In the genomic region with DNA sequence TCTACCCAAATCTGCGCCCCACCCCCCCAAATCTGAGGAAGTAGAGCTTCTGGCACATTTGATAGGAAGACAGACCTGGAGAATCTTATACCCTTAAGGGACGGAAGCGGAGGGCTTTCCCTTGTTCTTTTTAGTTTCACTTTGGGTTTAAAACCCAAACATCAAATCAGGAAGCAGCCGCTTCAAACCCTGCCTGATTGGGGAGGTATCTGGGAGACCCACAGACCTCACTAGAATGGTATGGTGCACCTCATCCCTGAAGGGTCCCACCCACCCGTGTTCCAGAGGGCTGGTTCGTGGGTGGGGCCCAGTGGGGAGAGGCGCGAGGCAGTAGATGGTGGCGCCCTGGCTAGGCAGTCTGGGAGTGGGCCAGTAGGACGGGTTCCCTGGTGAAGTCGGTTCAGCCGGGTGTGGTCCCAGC, we compare ENCODE assay signal across 8 mouse cellular contexts. TPM values are rescaled to one million over a fixed set of nuclear protein-coding genes. Genes with fewer than 3 reads are reported as not detected.
DNase-seq lines count a peak whose midpoint lies in the region; ATAC-seq and TF ChIP-seq lines count a peak whose summit lies in the region.

No protein-coding gene starts in this region.

- H3K4me1 ChIP-seq in hindbrain, embryonic 10.5 days (replicated peaks): peaks cover 73% of the 10 kb centered on the region
- H3K4me1 ChIP-seq in hindbrain, embryonic 16.5 days (ENCODE audit: control insufficient read depth, insufficient read depth, low read depth, low read length): peaks cover 30% of the 10 kb centered on the region
- H3K4me1 ChIP-seq in CH12.LX (ENCODE audit: control insufficient read depth in 1 of 2, insufficient read depth in 2 of 2): peaks cover 10 to 83% of the 10 kb centered on the region in 2 experiments; a peak in 3 of 4 replicates
- H3K4me1 ChIP-seq in heart, embryonic 10.5 days: peaks cover 70% of the 10 kb centered on the region
- peaks cover 52% of the 10 kb centered on the region for H3K4me1 ChIP-seq in lung, embryonic 15.5 days

- H3K27me3 ChIP-seq in hindbrain, embryonic 10.5 days (ENCODE audit: insufficient read depth, poor library complexity, severe bottlenecking): no peaks in the 10 kb centered on the region
- no peaks in the 10 kb centered on the region for H3K27me3 ChIP-seq in hindbrain, embryonic 16.5 days (replicated peaks; ENCODE audit: control insufficient read depth, insufficient read depth, low read length)
- no peaks in the 10 kb centered on the region for H3K27me3 ChIP-seq in CH12.LX (replicated peaks)
- no peaks in the 10 kb centered on the region for H3K27me3 ChIP-seq in heart, embryonic 10.5 days (ENCODE audit: insufficient read depth, poor library complexity, severe bottlenecking)
- H3K27me3 ChIP-seq in lung, embryonic 15.5 days: no peaks in the 10 kb centered on the region

- no peak for TF ChIP-seq CTCF in CH12.LX (conservative IDR thresholded peaks at IDR 0.05 in 1 of 2, IDR thresholded peaks at IDR 0.05 in 1 of 2; ENCODE audit: low read depth in 2 of 2, low read length in 2 of 2)

- H3K4me2 ChIP-seq in hindbrain, embryonic 16.5 days (ENCODE audit: low read length): no peak overlapping the region
- peak overlapping the region; percentile 68 for H3K4me2 ChIP-seq in CH12.LX (ENCODE audit: insufficient read depth, low read depth, poor library complexity, severe bottlenecking)
- peak overlapping the region; percentile 42 for H3K4me2 ChIP-seq in lung, embryonic 15.5 days

- no peak for DNase-seq in hindbrain, embryonic 10.5 days (ENCODE audit: low spot score)
- DNase-seq in CH12.LX (ENCODE audit: extremely low read depth): no peak
- DNase-seq in heart, embryonic 10.5 days (ENCODE audit: low spot score): no peak
- peak; percentile 47 to 48 for DNase-seq in thymus, postnatal 10 days (ENCODE audit: low spot score in 2 of 2)
- DNase-seq in ovary, postnatal 10 days (ENCODE audit: low spot score): no peak
- DNase-seq in right cerebral cortex, adult 18-20 months: no peak

- 86% methylated on average over 12 of the region's 12 CpGs for WGBS in hindbrain, embryonic 10.5 days
- 81% methylated on average over 12 of the region's 12 CpGs for WGBS in hindbrain, embryonic 16.5 days
- 69% methylated on average over 12 of the region's 12 CpGs for WGBS in heart, embryonic 10.5 days
- 68% methylated on average over 12 of the region's 12 CpGs for WGBS in lung, embryonic 15.5 days

- H3K9me3 ChIP-seq in hindbrain, embryonic 10.5 days: no peaks in the 10 kb centered on the region
- no peaks in the 10 kb centered on the region for H3K9me3 ChIP-seq in hindbrain, embryonic 16.5 days (ENCODE audit: control insufficient read depth, low read length)
- H3K9me3 ChIP-seq in CH12.LX (replicated peaks; ENCODE audit: low read length): no peaks in the 10 kb centered on the region
- H3K9me3 ChIP-seq in heart, embryonic 10.5 days: no peaks in the 10 kb centered on the region
- H3K9me3 ChIP-seq in lung, embryonic 15.5 days: no peaks in the 10 kb centered on the region

- dilution Hi-C loops in CH12.LX (cut with MboI; ENCODE audit: extremely low pct_ligation_motif_present, extremely low pct_unique_long_range_greater_than_20kb, low sequenced_read_pairs): no loop called here

- H3K79me2 ChIP-seq in CH12.LX (replicated peaks; ENCODE audit: control insufficient read depth, extremely low read depth, insufficient read depth, poor library complexity, severe bottlenecking): no peaks in the 10 kb centered on the region

- in situ Hi-C loops in CH12.LX (cut with MboI; ENCODE audit: low pct_ligation_motif_present, low pct_unique_long_range_greater_than_20kb, low sequenced_read_pairs): no loop called here

- no peak for TF ChIP-seq EP300 in CH12.LX (IDR thresholded peaks at IDR 0.05; ENCODE audit: low read length)

- peak overlapping the region; percentile 6; the same call in 1 of the 2 replicates for H3K4me3 ChIP-seq in hindbrain, embryonic 10.5 days
- H3K4me3 ChIP-seq in hindbrain, embryonic 16.5 days (ENCODE audit: low read length): no peak overlapping the region
- peak overlapping the region; percentile 51 to 62 (median 54) for H3K4me3 ChIP-seq in CH12.LX (replicated peaks in 1 of 3; ENCODE audit: low read depth in 2 of 3, low read length in 2 of 3, poor library complexity in 1 of 3)
- H3K4me3 ChIP-seq in heart, embryonic 10.5 days: peak overlapping the region; percentile 29
- peak overlapping the region; percentile 14; the same call in 1 of the 2 replicates for H3K4me3 ChIP-seq in lung, embryonic 15.5 days

- H3K36me3 ChIP-seq in hindbrain, embryonic 10.5 days: peaks cover 37% of the 10 kb centered on the region
- no peaks in the 10 kb centered on the region for H3K36me3 ChIP-seq in hindbrain, embryonic 16.5 days (ENCODE audit: control insufficient read depth, insufficient read depth, low read length)
- H3K36me3 ChIP-seq in CH12.LX (replicated peaks in 1 of 2; ENCODE audit: control insufficient read depth in 1 of 2, insufficient read depth in 1 of 2, low read length in 1 of 2): peaks cover 0 to 21% of the 10 kb centered on the region in 2 experiments
- no peaks in the 10 kb centered on the region for H3K36me3 ChIP-seq in heart, embryonic 10.5 days
- H3K36me3 ChIP-seq in lung, embryonic 15.5 days: no peaks in the 10 kb centered on the region

- no peak for TF ChIP-seq RAD21 in CH12.LX (IDR thresholded peaks at IDR 0.05; ENCODE audit: low read depth, low read length)

- TF ChIP-seq POLR2A in CH12.LX (IDR thresholded peaks at IDR 0.05; ENCODE audit: low read depth, low read length): peak; percentile 20; the same call in 1 of the 2 replicates

- ATAC-seq in hindbrain, embryonic 16.5 days: no peak
- ATAC-seq in lung, embryonic 15.5 days (ENCODE audit: borderline replicate concordance, extremely low read depth, low FRiP score, low TSS enrichment): no peak

- H3K9ac ChIP-seq in hindbrain, embryonic 16.5 days (ENCODE audit: low read depth, low read length): no peak overlapping the region
- peak overlapping the region; percentile 57 for H3K9ac ChIP-seq in CH12.LX (ENCODE audit: insufficient read depth, low read depth)
- H3K9ac ChIP-seq in lung, embryonic 15.5 days: no peak overlapping the region

- H3K27ac ChIP-seq in hindbrain, embryonic 10.5 days: peak overlapping the region; percentile 75
- no peak overlapping the region; the same call in 1 of the 2 replicates for H3K27ac ChIP-seq in hindbrain, embryonic 16.5 days (ENCODE audit: low read depth, low read length)
- H3K27ac ChIP-seq in CH12.LX (ENCODE audit: insufficient read depth, low read depth): no peak overlapping the region
- peak overlapping the region; percentile 72 for H3K27ac ChIP-seq in heart, embryonic 10.5 days
- peak overlapping the region; percentile 71 for H3K27ac ChIP-seq in lung, embryonic 15.5 days

TF ChIP-seq in CH12.LX, 34 proteins besides CTCF, POLR2A, EP300 and RAD21:
- no peak for TF ChIP-seq KAT2A (IDR thresholded peaks at IDR 0.05; ENCODE audit: insufficient replicate concordance, low read length)
- no peak for TF ChIP-seq PAX5 (IDR thresholded peaks at IDR 0.05; ENCODE audit: low read length)
- no peak for TF ChIP-seq CHD1 (IDR thresholded peaks at IDR 0.05; ENCODE audit: low read depth, low read length)
- no peak for TF ChIP-seq ZC3H11A (IDR thresholded peaks at IDR 0.05; ENCODE audit: low read depth, low read length)
- no peak for TF ChIP-seq BHLHE40 (IDR thresholded peaks at IDR 0.05; ENCODE audit: low read depth, low read length)
- TF ChIP-seq E2F4 (IDR thresholded peaks at IDR 0.05; ENCODE audit: insufficient replicate concordance, low read depth, low read length): no peak
- TF ChIP-seq NRF1 (IDR thresholded peaks at IDR 0.05; ENCODE audit: low read depth, low read length): no peak
- TF ChIP-seq MAZ (IDR thresholded peaks at IDR 0.05; ENCODE audit: low read depth, low read length): no peak
- TF ChIP-seq NELFE (IDR thresholded peaks at IDR 0.05; ENCODE audit: low read depth, low read length): no peak
- TF ChIP-seq ZNF384 (IDR thresholded peaks at IDR 0.05; ENCODE audit: low read depth, low read length): no peak
- no peak for TF ChIP-seq MAFK (IDR thresholded peaks at IDR 0.05; ENCODE audit: insufficient replicate concordance, low read length)
- TF ChIP-seq SIN3A (IDR thresholded peaks at IDR 0.05; ENCODE audit: low read length): no peak
- TF ChIP-seq MYC (IDR thresholded peaks at IDR 0.05; ENCODE audit: low read depth, low read length): no peak
- TF ChIP-seq HCFC1 (IDR thresholded peaks at IDR 0.05; ENCODE audit: low read depth, low read length): no peak
- TF ChIP-seq ETS1 (conservative IDR thresholded peaks at IDR 0.05; ENCODE audit: low read depth, low read length): no peak
- TF ChIP-seq IRF4 (IDR thresholded peaks at IDR 0.05; ENCODE audit: low read depth, low read length): no peak
- TF ChIP-seq SMC3 (IDR thresholded peaks at IDR 0.05; ENCODE audit: low read depth, low read length): no peak
- TF ChIP-seq RCOR1 (conservative IDR thresholded peaks at IDR 0.05; ENCODE audit: low read depth, low read length): no peak
- no peak for TF ChIP-seq TBP (conservative IDR thresholded peaks at IDR 0.05; ENCODE audit: low read depth, low read length)
- no peak for TF ChIP-seq ELF1 (IDR thresholded peaks at IDR 0.05; ENCODE audit: low read depth, low read length)

RNA-seq across cellular contexts. Expression of a gene that starts 44.7 kb away (rescaled TPM):
- polyA plus RNA-seq in hindbrain, embryonic 10.5 days (2016; fragmentation: Nextera tagmentation; extraction: Ambion mirVana): 86.1 and 126 TPM in 2 replicates
- polyA plus RNA-seq in hindbrain, embryonic 16.5 days (2015; fragmentation: Nextera tagmentation; extraction: Ambion mirVana): 46.9 and 52.0 TPM in 2 replicates
- not detected in 2 replicates for total RNA-seq in CH12.LX (2012; rRNA removed)
- not detected in 2 replicates for total RNA-seq in CH12.LX (2014; rRNA removed)
- polyA plus RNA-seq in CH12.LX (2012; ENCODE audit: insufficient read length, low read depth): not detected in 2 replicates
- 1,471 and 1,998 TPM in 2 replicates for polyA plus RNA-seq in heart, embryonic 10.5 days (2016; fragmentation: Nextera tagmentation; extraction: Ambion mirVana)
- 443 and 454 TPM in 2 replicates for polyA plus RNA-seq in lung, embryonic 15.5 days (2015; fragmentation: Nextera tagmentation; extraction: Ambion mirVana)

Comparison
In these comparisons a context has a peak if more than half of its experiments do, and no peak if none do; other contexts are left out.
1. H3K27ac ChIP-seq: peak in hindbrain, embryonic 10.5 days (single experiment), heart, embryonic 10.5 days (single experiment) and lung, embryonic 15.5 days (single experiment); none in hindbrain, embryonic 16.5 days (single experiment) and CH12.LX (single experiment).
2. DNase-seq: peak in thymus, postnatal 10 days (2 of 2); none in hindbrain, embryonic 10.5 days (single experiment), CH12.LX (single experiment), heart, embryonic 10.5 days (single experiment), ovary, postnatal 10 days (single experiment) and right cerebral cortex, adult 18-20 months (single experiment).
3. RNA of a gene that starts 44.7 kb away (polyA plus RNA-seq): 1,471 to 1,998 TPM in heart, embryonic 10.5 days, 443 to 454 TPM in lung, embryonic 15.5 days, 86.1 to 126 TPM in hindbrain, embryonic 10.5 days and 46.9 to 52.0 TPM in hindbrain, embryonic 16.5 days; not detected in CH12.LX; every median in the first group is over 10 times any median in the second.